Mouse (Mus musculus): ENCODE data around the gene C1qtnf7. TPM values are rescaled to one million over a fixed set of nuclear protein-coding genes. Genes with fewer than 3 reads are reported as not detected.

The C1qtnf7 gene
- polyA plus RNA-seq, 1 experiment: not detected

DNA sequence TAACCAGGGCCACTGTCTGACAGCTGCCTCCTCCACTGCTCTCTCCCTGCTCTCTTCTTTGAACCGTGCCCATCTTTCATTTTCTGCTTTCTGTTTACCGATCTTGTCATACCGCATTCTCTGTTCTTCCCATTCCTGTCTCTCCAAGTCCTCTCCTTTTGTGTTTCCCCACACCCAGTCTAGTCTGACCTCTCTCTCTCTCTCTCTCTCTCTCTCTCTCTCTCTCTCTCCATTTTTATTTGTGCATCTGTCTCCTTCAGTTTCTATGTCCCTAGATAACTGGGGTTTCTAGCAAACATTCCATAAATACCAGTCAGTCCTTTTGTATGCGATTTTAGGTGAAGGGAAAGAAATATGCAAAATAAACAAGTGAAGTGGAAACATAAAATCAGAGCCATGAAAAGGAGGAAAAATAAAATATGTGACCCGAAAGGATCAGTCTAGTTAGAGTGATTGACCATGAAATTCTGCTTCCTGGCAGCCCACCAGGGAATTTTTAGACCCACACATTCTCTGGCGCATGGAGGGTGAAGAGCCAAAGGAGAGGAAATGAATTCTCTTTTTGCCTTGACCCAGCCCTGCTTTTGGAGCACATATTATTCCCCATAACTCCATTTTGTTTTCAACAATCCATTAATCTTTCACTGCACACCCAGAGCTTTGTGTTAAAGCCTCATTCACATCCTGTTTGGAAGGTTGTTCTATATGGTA, 11.7 kb downstream of the C1qtnf7 start:
- TF ChIP-seq CTCF (IDR thresholded peaks at IDR 0.05; ENCODE audit: low read depth, low read length) (no peak), POLR2A (IDR thresholded peaks at IDR 0.05; ENCODE audit: insufficient read depth, low read length) (no peak), EP300 (IDR thresholded peaks at IDR 0.05; ENCODE audit: insufficient read depth, low read depth, low read length) (no peak)
- no peak overlapping the region for H3K27ac ChIP-seq (ENCODE audit: insufficient read depth, low read length)

DNA sequence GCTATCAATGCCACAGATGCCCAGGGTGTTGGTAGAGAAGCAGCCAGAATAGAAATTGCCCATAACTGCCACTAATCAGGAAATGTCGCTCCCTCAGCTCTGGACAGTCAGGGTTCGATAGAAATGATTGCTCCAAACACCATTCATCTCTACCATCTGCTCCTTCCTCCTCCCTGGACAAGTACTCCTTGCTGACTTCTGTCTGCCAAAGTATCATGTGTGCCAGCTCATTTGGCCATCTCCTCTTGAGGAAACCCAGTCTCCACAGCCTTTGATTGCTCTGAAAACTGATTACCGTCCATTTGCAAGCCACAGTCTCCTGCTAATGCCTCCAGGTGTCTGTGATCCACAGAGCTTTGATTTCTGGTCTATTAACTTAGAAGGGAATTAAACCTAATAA, 14.8 kb downstream of the C1qtnf7 start:
- no peaks in the 10 kb centered on the region for H3K9me3 ChIP-seq (replicated peaks; ENCODE audit: control insufficient read depth, insufficient read depth, low read length, poor library complexity, severe bottlenecking)
- no peak overlapping the region for H3K4me3 ChIP-seq (ENCODE audit: low read depth, low read length)
- H3K36me3 ChIP-seq (ENCODE audit: control insufficient read depth, insufficient read depth, low read length, poor library complexity, severe bottlenecking): no peaks in the 10 kb centered on the region
- H3K27me3 ChIP-seq (ENCODE audit: control insufficient read depth, insufficient read depth, low read length, poor library complexity, severe bottlenecking): no peaks in the 10 kb centered on the region
- H3K9ac ChIP-seq (ENCODE audit: low read depth, poor library complexity, severe bottlenecking): no peak overlapping the region
- H3K27ac ChIP-seq (ENCODE audit: insufficient read depth, low read length): no peak overlapping the region
- no peaks in the 10 kb centered on the region for H3K4me1 ChIP-seq (ENCODE audit: control insufficient read depth, insufficient read depth, low read length)
- TF ChIP-seq POLR2A (IDR thresholded peaks at IDR 0.05; ENCODE audit: insufficient read depth, low read length) (no peak), CTCF (IDR thresholded peaks at IDR 0.05; ENCODE audit: low read depth, low read length) (no peak), EP300 (IDR thresholded peaks at IDR 0.05; ENCODE audit: insufficient read depth, low read depth, low read length) (no peak)

More for the DNA sequence above, 11.7 kb downstream of the C1qtnf7 start:
- no peaks in the 10 kb centered on the region for H3K9me3 ChIP-seq (replicated peaks; ENCODE audit: control insufficient read depth, insufficient read depth, low read length, poor library complexity, severe bottlenecking)
- no peaks in the 10 kb centered on the region for H3K36me3 ChIP-seq (ENCODE audit: control insufficient read depth, insufficient read depth, low read length, poor library complexity, severe bottlenecking)
- no peak overlapping the region for H3K4me3 ChIP-seq (ENCODE audit: low read depth, low read length)
- H3K4me1 ChIP-seq (ENCODE audit: control insufficient read depth, insufficient read depth, low read length): no peaks in the 10 kb centered on the region
- no peaks in the 10 kb centered on the region for H3K27me3 ChIP-seq (ENCODE audit: control insufficient read depth, insufficient read depth, low read length, poor library complexity, severe bottlenecking)
- H3K9ac ChIP-seq (ENCODE audit: low read depth, poor library complexity, severe bottlenecking): no peak overlapping the region

DNA sequence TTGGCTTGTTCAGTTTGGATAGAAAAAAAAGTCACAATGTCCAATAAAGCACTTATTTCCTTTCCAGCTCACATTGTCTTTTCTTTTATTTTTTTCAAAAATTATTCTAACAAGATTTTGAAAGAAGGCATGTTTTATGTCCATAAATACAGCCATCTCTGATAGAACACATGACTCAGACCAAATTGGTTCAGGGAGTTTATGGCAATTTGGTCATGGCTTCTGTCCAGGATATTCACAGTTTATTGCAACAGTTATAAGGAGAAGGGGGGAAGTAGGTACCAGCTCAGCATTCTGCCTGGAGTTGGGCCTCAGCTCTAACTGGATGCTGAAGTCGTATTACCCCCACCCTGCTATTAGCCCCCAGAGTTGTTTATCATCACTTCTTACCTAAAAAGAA, 15.5 kb downstream of the C1qtnf7 start:
- Histone ChIP-seq H3K4me1 (ENCODE audit: control insufficient read depth, insufficient read depth, low read length) (no peaks in the 10 kb centered on the region), H3K27ac (ENCODE audit: insufficient read depth, low read length) (no peak overlapping the region), H3K36me3 (ENCODE audit: control insufficient read depth, insufficient read depth, low read length, poor library complexity, severe bottlenecking) (no peaks in the 10 kb centered on the region), H3K27me3 (ENCODE audit: control insufficient read depth, insufficient read depth, low read length, poor library complexity, severe bottlenecking) (no peaks in the 10 kb centered on the region), H3K4me3 (ENCODE audit: low read depth, low read length) (no peak overlapping the region), H3K9me3 (replicated peaks; ENCODE audit: control insufficient read depth, insufficient read depth, low read length, poor library complexity, severe bottlenecking) (no peaks in the 10 kb centered on the region), H3K9ac (ENCODE audit: low read depth, poor library complexity, severe bottlenecking) (no peak overlapping the region)
- TF ChIP-seq CTCF (IDR thresholded peaks at IDR 0.05; ENCODE audit: low read depth, low read length) (no peak), POLR2A (IDR thresholded peaks at IDR 0.05; ENCODE audit: insufficient read depth, low read length) (no peak), EP300 (IDR thresholded peaks at IDR 0.05; ENCODE audit: insufficient read depth, low read depth, low read length) (no peak)

DNA sequence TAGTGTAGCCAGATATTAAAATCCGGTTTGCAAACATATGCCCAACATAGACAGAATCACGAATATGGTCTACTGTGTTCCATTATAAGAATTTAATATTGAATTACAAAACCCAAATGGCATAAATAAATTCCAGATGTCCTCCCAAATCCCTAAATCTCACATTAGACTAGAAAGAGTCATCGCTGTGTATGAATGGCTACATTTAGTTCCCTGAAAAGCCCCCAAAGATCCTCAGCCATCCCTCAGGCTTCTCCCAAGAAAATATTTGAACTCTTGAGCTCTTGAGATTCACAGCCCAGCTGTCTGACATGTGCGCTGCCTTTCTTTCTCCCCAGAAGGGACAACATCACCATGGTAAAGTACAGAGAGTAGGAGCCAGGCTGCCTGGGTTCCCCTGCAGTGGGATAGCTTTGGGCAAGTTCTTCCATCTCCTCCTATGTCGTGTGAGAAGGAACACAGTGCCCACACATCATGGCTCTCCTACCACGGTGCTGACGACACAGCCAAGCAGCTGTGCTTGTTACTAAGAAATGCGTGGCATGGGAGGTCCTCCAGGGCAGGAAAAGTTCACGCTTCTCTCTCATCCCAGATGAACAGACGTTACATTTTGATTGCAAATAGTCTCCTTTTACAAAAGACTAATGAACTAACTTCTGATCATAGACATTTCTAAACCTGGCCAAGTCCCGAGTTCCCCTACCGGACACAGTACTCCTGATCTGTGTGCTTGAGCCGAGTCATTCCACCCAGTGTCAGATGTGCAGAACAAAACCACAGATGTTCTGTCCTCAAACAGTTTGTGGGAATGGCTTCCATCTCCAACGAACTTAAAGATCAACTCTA, 23.2 kb downstream of the C1qtnf7 start:
- no peak for TF ChIP-seq CTCF (IDR thresholded peaks at IDR 0.05; ENCODE audit: low read depth, low read length)
- TF ChIP-seq EP300 (IDR thresholded peaks at IDR 0.05; ENCODE audit: insufficient read depth, low read depth, low read length): no peak
- no peak for TF ChIP-seq POLR2A (IDR thresholded peaks at IDR 0.05; ENCODE audit: insufficient read depth, low read length)
- H3K27ac ChIP-seq (ENCODE audit: insufficient read depth, low read length): no peak overlapping the region
- H3K9me3 ChIP-seq (replicated peaks; ENCODE audit: control insufficient read depth, insufficient read depth, low read length, poor library complexity, severe bottlenecking): no peaks in the 10 kb centered on the region
- H3K4me3 ChIP-seq (ENCODE audit: low read depth, low read length): no peak overlapping the region
- no peaks in the 10 kb centered on the region for H3K36me3 ChIP-seq (ENCODE audit: control insufficient read depth, insufficient read depth, low read length, poor library complexity, severe bottlenecking)
- no peaks in the 10 kb centered on the region for H3K27me3 ChIP-seq (ENCODE audit: control insufficient read depth, insufficient read depth, low read length, poor library complexity, severe bottlenecking)
- no peaks in the 10 kb centered on the region for H3K4me1 ChIP-seq (ENCODE audit: control insufficient read depth, insufficient read depth, low read length)
- no peak overlapping the region for H3K9ac ChIP-seq (ENCODE audit: low read depth, poor library complexity, severe bottlenecking)

DNA sequence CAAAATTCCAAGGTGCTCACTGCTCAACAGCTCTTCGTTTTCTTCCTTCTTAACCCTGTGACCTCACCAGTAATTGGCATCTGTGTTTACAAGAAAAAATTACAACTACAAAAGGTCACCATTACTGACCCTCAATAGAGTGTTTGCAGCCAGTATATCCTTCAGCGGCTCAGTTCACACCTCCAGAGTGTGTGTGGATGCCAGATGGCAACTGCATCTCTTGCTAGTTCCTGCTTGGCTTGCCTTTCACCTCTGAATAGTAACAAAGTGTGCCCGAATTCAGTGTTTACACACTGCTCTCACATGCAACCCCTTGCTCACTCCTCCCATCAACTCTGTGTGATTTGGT, 23.8 kb downstream of the C1qtnf7 start:
- Histone ChIP-seq H3K36me3 (ENCODE audit: control insufficient read depth, insufficient read depth, low read length, poor library complexity, severe bottlenecking) (no peaks in the 10 kb centered on the region), H3K4me3 (ENCODE audit: low read depth, low read length) (no peak overlapping the region), H3K9ac (ENCODE audit: low read depth, poor library complexity, severe bottlenecking) (no peak overlapping the region), H3K9me3 (replicated peaks; ENCODE audit: control insufficient read depth, insufficient read depth, low read length, poor library complexity, severe bottlenecking) (no peaks in the 10 kb centered on the region), H3K27ac (ENCODE audit: insufficient read depth, low read length) (no peak overlapping the region), H3K4me1 (ENCODE audit: control insufficient read depth, insufficient read depth, low read length) (no peaks in the 10 kb centered on the region), H3K27me3 (ENCODE audit: control insufficient read depth, insufficient read depth, low read length, poor library complexity, severe bottlenecking) (no peaks in the 10 kb centered on the region)
- TF ChIP-seq EP300 (IDR thresholded peaks at IDR 0.05; ENCODE audit: insufficient read depth, low read depth, low read length) (no peak), CTCF (IDR thresholded peaks at IDR 0.05; ENCODE audit: low read depth, low read length) (no peak), POLR2A (IDR thresholded peaks at IDR 0.05; ENCODE audit: insufficient read depth, low read length) (no peak)

DNA sequence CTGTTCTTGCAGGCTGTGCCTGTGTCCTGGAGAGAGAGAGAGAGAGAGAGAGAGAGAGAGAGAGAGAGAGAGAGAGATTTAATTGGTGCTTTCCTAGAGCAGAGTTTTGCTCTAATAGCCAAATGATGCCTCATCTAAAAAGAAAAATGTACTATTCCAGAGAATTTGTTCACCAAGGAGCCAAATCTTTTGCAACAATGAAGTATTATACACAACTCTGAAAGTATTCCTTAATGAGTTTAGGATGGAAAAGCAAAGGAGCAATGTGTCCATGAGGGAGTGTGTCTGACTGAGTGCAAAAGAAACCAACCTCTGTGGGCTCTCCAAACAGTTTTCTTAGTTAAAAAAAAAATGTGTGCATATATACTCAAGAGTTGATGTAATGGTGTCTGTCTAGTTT, 24.5 kb downstream of the C1qtnf7 start:
- no peak overlapping the region for H3K27ac ChIP-seq (ENCODE audit: insufficient read depth, low read length)
- H3K4me3 ChIP-seq (ENCODE audit: low read depth, low read length): no peak overlapping the region
- no peaks in the 10 kb centered on the region for H3K36me3 ChIP-seq (ENCODE audit: control insufficient read depth, insufficient read depth, low read length, poor library complexity, severe bottlenecking)
- no peak overlapping the region for H3K9ac ChIP-seq (ENCODE audit: low read depth, poor library complexity, severe bottlenecking)
- peaks cover 3% of the 10 kb centered on the region; the same call in 1 of the 2 replicates for H3K9me3 ChIP-seq (replicated peaks; ENCODE audit: control insufficient read depth, insufficient read depth, low read length, poor library complexity, severe bottlenecking)
- H3K27me3 ChIP-seq (ENCODE audit: control insufficient read depth, insufficient read depth, low read length, poor library complexity, severe bottlenecking): no peaks in the 10 kb centered on the region
- H3K4me1 ChIP-seq (ENCODE audit: control insufficient read depth, insufficient read depth, low read length): no peaks in the 10 kb centered on the region
- no peak for TF ChIP-seq CTCF (IDR thresholded peaks at IDR 0.05; ENCODE audit: low read depth, low read length)
- no peak for TF ChIP-seq EP300 (IDR thresholded peaks at IDR 0.05; ENCODE audit: insufficient read depth, low read depth, low read length)
- TF ChIP-seq POLR2A (IDR thresholded peaks at IDR 0.05; ENCODE audit: insufficient read depth, low read length): no peak
